Mouse (Mus musculus) heart, embryonic 12.5 days (tissue): ENCODE results near the gene Zp1. TPM values are rescaled to one million over a fixed set of nuclear protein-coding genes. Genes with fewer than 3 reads are reported as not detected.

Experiments
- ATAC-seq: fragments of 200-750 bp; cut with Nextera tagmentation; 2 replicates; pipeline ENCODE4 v1.8.0; 2017; ENCODE audit warnings: moderate TSS enrichment, moderate library complexity; ENCODE audit not compliant: insufficient number of reproducible peaks, low FRiP score
- H3K27ac ChIP-seq: fragments of 300-500 bp; sonication (generic); 2 replicates; pipeline ENCODE4 v1.5.1; 2016; ENCODE audit warnings: mild to moderate bottlenecking, moderate library complexity; ENCODE audit not compliant: poor library complexity, severe bottlenecking
- H3K27me3 ChIP-seq: fragments of 300-500 bp; sonication (generic); replicated peaks from 2 replicates; pipeline ENCODE4 v1.6.1; 2016; ENCODE audit warnings: mild to moderate bottlenecking, moderate library complexity
- H3K36me3 ChIP-seq: fragments of 300-500 bp; sonication (generic); 2 replicates; pipeline ENCODE4 v1.6.1; 2016; ENCODE audit warnings: mild to moderate bottlenecking, moderate library complexity
- H3K4me1 ChIP-seq: fragments of 300-500 bp; sonication (generic); replicated peaks from 2 replicates; pipeline ENCODE4 v1.6.1; 2016; ENCODE audit warnings: mild to moderate bottlenecking
- H3K4me2 ChIP-seq: fragments of 300-500 bp; sonication (generic); 2 replicates; pipeline ENCODE4 v1.6.1; 2016; ENCODE audit warnings: mild to moderate bottlenecking, moderate library complexity
- H3K4me3 ChIP-seq: fragments of 300-500 bp; sonication (generic); 2 replicates; pipeline ENCODE4 v1.5.1; 2016; ENCODE audit warnings: mild to moderate bottlenecking
- H3K9ac ChIP-seq: fragments of 300-500 bp; sonication (generic); 2 replicates; pipeline ENCODE4 v1.6.1; 2016; ENCODE audit warnings: mild to moderate bottlenecking, moderate library complexity
- H3K9me3 ChIP-seq: fragments of 300-500 bp; sonication (generic); replicated peaks from 2 replicates; pipeline ENCODE4 v1.6.1; 2016; ENCODE audit warnings: mild to moderate bottlenecking, moderate library complexity
- WGBS: fragments of 180-500 bp; shearing (Covaris S2); methylation state at CpG from one replicate; pipeline ENCODE4 v1.1.7; 2016; 5-methylcytosine and 5-hydroxymethylcytosine counted together
- polyA plus RNA-seq: library from polyadenylated mRNA; unstranded; fragments of >200 nt; fragmentation: Nextera tagmentation; extraction: Ambion mirVana; gene quantifications from 2 replicates; pipeline ENCODE4 v1.2.1, GENCODE M21; 2016

The Zp1 gene
- not detected in 2 replicates for polyA plus RNA-seq

DNA sequence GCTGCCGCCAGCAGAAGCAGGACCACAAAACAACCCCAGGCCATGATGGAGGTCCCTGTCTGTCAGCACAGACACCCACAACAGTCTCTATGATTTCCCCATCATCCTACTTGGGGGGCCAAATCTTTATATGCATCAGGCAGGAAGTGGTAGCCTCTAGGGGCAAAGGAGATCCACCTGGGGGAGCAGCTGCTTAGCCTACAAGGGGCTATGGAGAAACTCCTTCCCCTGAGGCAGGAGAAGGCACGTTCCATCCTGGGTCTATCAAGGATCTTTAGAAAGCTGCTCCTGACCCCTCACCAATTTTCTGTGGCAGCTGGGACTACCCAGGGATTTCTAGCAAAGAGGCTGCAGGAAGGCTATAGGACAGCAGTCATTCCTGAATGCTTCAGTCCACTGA lies at the start of gene Zp1:
TSS of gene Zp1 (minus strand) at position 101 of the 400 bp plus-strand sequence.
- Histone ChIP-seq H3K4me3 (no peak within 1 kb of the TSS), H3K27me3 (no peaks in the 10 kb centered on the region), H3K4me2 (no peak within 1 kb of the TSS), H3K36me3 (no peaks in the 10 kb centered on the region), H3K9ac (no peak within 1 kb of the TSS), H3K9me3 (no peaks in the 10 kb centered on the region), H3K27ac (no peak within 1 kb of the TSS), H3K4me1 (peaks cover 15% of the 10 kb centered on the region)
- no peak for ATAC-seq
- 56% methylated on average over 2 of the region's 2 CpGs for WGBS

DNA sequence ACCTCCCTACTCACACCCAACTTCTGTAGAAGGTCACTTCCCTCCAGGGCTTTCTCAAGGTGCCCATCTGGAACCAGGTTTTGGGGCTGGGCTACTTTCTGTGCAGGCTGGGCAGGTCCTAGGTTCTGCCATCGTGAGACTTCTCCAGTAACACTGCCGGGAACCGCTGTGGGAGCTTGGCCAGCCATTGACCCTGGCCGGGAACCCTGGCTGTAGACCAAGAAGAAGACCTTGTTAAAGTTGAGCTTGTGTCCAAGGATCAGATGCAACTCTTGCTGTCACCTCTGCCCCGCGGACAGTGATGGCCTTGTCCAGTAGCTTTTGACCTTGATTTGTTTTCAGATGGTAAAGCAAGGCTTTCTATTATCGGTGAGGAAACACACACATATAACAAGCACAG lies 48.1 kb upstream of the Zp1 start:
- Histone ChIP-seq H3K9ac (no peak overlapping the region), H3K4me2 (no peak overlapping the region), H3K27me3 (peaks cover 32% of the 10 kb centered on the region), H3K4me1 (0 out of 2 replicates have a peak, but pooled peaks cover 1% of the 10 kb centered on the region), H3K4me3 (no peak overlapping the region), H3K9me3 (peaks cover 7% of the 10 kb centered on the region), H3K36me3 (no peaks in the 10 kb centered on the region), H3K27ac (no peak overlapping the region)
- no peak for ATAC-seq
- WGBS, result 81% methylated on average over 7 of the region's 7 CpGs

DNA sequence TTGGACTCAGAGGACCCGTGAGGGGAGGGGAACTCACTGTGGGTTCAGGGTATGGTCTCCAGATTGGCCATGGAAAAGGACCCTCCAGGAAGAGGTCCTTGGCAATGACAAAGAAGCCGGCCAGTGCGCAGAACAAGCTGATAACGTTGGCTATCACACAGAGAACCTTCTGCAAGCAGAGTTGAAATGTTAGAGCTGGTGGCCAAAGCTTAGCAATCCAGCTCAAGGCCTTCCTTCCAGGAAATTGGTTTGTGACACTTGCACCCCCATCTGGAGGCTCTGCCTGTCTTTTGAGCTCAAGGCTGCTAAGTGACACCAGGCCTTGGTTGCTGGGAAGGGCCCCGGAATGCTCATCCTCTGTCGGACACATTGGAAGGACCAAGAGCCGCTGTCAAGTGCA lies 45.3 kb upstream of the Zp1 start:
- Histone ChIP-seq H3K27me3 (peaks cover 54% of the 10 kb centered on the region), H3K4me2 (no peak overlapping the region), H3K4me1 (no peaks in the 10 kb centered on the region), H3K4me3 (no peak overlapping the region), H3K9me3 (no peaks in the 10 kb centered on the region), H3K9ac (no peak overlapping the region), H3K27ac (no peak overlapping the region), H3K36me3 (no peaks in the 10 kb centered on the region)
- WGBS, result 75% methylated on average over 7 of the region's 7 CpGs
- ATAC-seq, result no peak

DNA sequence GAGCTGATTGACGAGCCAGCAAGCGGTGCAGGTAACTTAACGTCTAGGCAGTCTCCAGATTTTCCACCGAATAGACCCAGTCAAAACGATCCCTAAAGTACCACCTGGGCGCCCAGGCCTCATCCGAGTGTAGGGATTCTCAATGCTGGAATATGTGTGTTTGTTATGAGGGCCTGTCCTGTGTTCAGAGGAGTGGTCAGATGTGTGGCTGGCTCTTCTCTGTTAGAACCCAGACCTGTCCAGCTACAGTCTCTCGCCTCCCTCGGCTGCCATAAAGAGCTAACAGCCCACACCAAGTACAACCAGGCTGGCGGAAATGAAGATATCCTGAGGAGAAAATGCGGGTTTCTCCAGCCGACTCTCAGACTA lies 39.5 kb upstream of the Zp1 start:
- WGBS, result 43% methylated on average over 12 of the region's 12 CpGs

DNA sequence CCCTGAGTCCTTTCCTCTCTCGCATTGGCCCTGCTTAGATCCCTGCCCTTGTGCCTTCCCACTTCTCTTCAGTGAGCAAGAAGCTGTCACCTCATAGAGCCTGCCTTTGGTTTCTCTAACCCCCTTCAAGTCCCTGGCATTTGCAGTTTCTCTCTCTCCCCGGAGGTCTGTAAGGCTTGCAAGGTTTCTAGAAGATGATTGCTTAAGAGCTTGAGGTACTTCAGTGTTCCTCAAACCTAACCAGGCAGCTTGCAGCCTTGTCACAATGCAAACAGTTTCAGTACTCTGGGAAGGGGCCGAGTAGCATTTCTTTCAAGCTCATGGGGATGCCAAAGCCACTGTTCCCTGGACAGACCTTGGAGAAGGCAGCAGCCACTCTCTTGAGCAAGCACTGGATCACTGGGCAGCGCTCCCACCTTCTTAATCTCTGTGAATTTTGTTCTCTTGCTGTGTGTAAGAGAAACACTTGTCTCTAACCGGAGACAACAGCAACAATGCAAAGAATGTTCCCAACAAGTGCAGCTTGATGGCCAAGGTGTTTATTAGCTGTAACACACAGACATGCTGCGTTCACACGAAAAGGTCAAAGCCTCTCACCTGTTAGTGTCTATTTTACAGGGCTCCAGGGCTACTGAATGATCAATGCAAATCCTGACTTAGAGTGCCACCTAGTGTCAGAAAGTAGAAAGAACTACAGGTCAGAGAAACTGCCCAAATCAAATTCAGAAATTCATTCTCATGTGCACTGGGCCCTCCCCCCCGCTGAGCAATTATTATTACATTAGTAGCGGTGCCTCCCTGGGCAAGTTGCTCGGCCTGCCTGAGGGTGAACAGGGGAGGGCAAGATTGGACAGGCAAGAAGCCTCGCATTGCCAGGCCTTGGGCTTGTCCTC lies 38.9 kb upstream of the Zp1 start:
- H3K9me3 ChIP-seq, result no peaks in the 10 kb centered on the region
- no peak overlapping the region for H3K27ac ChIP-seq
- no peak overlapping the region for H3K4me2 ChIP-seq
- peaks cover 25% of the 10 kb centered on the region for H3K27me3 ChIP-seq
- no peaks in the 10 kb centered on the region for H3K36me3 ChIP-seq
- ATAC-seq, result 0 out of 2 replicates have a peak, but pooled peaks have one; percentile 39
- 33% methylated on average over 11 of the region's 11 CpGs for WGBS
- no peak overlapping the region for H3K9ac ChIP-seq
- no peak overlapping the region for H3K4me3 ChIP-seq
- no peaks in the 10 kb centered on the region for H3K4me1 ChIP-seq

More for the DNA sequence above, 39.5 kb upstream of the Zp1 start:
- peaks cover 31% of the 10 kb centered on the region for H3K27me3 ChIP-seq
- no peak overlapping the region for H3K9ac ChIP-seq
- no peaks in the 10 kb centered on the region for H3K9me3 ChIP-seq
- no peaks in the 10 kb centered on the region for H3K4me1 ChIP-seq
- H3K4me2 ChIP-seq, result no peak overlapping the region
- no peak for ATAC-seq
- no peak overlapping the region for H3K4me3 ChIP-seq
- no peaks in the 10 kb centered on the region for H3K36me3 ChIP-seq
- H3K27ac ChIP-seq, result no peak overlapping the region

DNA sequence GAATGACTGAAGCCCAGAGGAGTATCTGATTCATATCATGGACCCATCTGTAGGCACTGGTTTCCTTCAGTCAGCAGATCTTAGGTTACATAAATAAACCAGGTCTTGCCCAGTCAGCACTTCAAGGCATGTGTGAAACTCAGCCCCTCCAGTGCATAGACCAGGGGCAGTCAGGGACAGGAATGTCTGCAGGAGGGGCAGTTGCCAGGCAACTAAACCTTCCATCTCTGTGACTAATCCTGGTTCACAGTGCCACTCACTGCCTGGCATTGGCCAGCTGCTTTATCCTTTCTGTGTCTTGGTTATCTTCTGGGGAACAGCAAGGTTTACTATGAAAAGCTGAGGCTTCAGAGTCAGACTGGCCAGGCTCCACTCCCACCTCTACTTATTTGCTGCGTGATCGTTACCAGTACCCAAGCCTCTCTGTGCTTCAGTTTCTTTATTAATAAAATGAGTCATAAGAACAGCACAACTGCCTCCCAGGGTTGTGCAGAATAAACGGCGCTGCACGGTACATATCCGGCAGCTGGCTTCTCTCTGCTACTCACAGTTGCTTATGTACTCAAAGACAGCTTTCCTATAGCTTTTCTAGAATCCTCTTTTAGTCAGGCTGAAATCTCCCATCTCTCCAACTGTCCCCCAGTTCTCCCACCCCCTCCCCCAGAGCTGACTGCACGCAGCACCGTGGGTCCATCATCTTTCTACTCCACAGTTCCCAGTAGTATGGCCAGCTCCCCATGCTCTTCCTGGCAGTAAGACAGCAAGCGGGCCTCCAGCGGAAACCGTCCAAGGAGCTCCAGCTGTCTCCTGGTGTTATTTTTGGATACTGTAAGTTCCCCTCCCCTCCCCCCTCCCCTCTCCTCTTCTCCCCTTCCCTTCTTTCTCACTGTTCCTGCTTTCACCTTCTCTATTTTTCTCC lies 31.8 kb upstream of the Zp1 start:
- Histone ChIP-seq H3K27ac (peak overlapping the region; percentile 53), H3K9me3 (no peaks in the 10 kb centered on the region), H3K9ac (no peak overlapping the region), H3K4me3 (no peak overlapping the region), H3K27me3 (no peaks in the 10 kb centered on the region), H3K4me1 (peaks cover 37% of the 10 kb centered on the region), H3K36me3 (no peaks in the 10 kb centered on the region), H3K4me2 (peak overlapping the region; percentile 25; the same call in 1 of the 2 replicates)
- 34% methylated on average over 11 of the region's 11 CpGs for WGBS
- peak; percentile 46; the same call in 1 of the 2 replicates for ATAC-seq

DNA sequence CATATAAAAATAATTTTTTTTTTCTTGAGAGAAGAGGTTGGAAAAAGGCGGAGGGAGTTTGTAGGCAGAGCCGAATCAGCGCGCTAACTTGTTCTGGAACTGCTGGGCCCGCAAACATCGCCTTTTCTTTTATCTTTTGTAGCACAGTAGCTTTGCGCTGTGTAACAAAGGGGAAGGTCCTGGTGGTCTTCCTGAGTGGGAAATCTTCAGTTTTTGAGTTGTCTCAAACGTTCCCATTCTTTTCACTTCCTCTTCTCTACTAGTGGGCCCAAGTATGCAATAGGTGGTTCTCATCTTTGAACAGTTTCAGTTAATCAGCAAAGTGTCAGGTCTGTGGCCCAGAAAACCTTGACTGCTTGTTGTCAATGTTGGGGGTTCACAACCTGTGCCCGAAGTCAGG lies 29.1 kb upstream of the Zp1 start:
- Histone ChIP-seq H3K27me3 (no peaks in the 10 kb centered on the region), H3K9ac (peak overlapping the region; percentile 55; the same call in 1 of the 2 replicates), H3K36me3 (peaks cover 9% of the 10 kb centered on the region), H3K9me3 (no peaks in the 10 kb centered on the region), H3K27ac (peak overlapping the region; percentile 37; the same call in 1 of the 2 replicates), H3K4me3 (peak overlapping the region; percentile 92), H3K4me2 (peak overlapping the region; percentile 100), H3K4me1 (peaks cover 46% of the 10 kb centered on the region)
- WGBS, result 29% methylated on average over 9 of the region's 9 CpGs
- ATAC-seq, result no peak

DNA sequence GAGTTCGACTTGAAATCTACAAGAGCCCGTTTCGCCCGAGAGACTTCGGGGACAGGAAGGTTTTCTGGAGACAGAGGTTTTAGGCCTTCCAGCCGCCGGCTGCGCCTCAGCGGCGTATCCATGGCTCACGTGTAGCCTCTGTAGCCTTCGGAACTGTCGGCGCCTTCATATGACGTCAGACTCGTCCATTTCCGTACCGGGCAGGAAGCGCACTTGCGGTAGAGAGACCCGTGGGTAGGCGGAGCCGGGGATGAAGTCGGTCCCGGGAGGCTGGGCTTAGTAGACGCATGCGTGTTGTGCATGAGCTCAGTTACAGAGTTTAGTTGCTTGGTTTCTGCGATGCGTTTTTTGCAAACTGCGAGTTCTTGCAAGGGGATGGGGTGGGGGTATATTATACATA lies 28.7 kb upstream of the Zp1 start, which contains the start of gene Ccdc86:
TSS of gene Ccdc86 (minus strand) at position 155 of the 400 bp plus-strand sequence.
- 0% methylated on average over 30 of the region's 30 CpGs for WGBS

DNA sequence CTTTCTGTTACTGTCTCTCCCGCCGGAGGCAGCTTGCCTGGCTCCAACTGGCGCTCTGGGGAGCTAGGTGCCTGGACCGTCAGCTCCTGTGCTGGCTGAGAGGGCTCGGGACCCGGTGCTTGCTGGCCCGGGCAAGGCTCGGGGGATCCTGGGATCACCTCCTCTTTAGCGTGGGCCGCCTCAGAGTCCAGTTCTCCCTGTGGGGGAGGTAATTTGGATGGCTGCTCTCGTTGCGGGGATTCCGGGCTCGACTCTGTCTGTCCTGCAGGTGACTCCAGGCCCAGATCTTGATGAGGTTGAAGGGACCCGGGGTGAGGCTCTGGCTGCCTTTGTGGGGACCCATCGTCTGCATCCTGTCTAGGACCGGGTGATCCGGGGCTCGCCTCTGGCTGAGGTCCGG lies 28.0 kb upstream of the Zp1 start:
- Histone ChIP-seq H3K27ac (0 out of 2 replicates have a peak overlapping the region, but pooled peaks have one; percentile 4), H3K4me3 (peak overlapping the region; percentile 92), H3K36me3 (peaks cover 21% of the 10 kb centered on the region), H3K4me2 (peak overlapping the region; percentile 100), H3K9me3 (no peaks in the 10 kb centered on the region), H3K27me3 (no peaks in the 10 kb centered on the region), H3K4me1 (peaks cover 46% of the 10 kb centered on the region), H3K9ac (peak overlapping the region; percentile 94)
- WGBS, result under 1% methylated on average over 20 of the region's 20 CpGs
- ATAC-seq, result no peak

More for the DNA sequence above, 28.7 kb upstream of the Zp1 start, which contains the start of gene Ccdc86:
- Histone ChIP-seq H3K36me3 (peaks cover 14% of the 10 kb centered on the region), H3K27me3 (no peaks in the 10 kb centered on the region), H3K4me3 (peak within 1 kb of the TSS; percentile 92), H3K4me1 (peaks cover 46% of the 10 kb centered on the region), H3K27ac (peak within 1 kb of the TSS; percentile 37; the same call in 1 of the 2 replicates), H3K4me2 (peak within 1 kb of the TSS; percentile 100), H3K9ac (peak within 1 kb of the TSS; percentile 94), H3K9me3 (no peaks in the 10 kb centered on the region)
- peak; percentile 96 for ATAC-seq

DNA sequence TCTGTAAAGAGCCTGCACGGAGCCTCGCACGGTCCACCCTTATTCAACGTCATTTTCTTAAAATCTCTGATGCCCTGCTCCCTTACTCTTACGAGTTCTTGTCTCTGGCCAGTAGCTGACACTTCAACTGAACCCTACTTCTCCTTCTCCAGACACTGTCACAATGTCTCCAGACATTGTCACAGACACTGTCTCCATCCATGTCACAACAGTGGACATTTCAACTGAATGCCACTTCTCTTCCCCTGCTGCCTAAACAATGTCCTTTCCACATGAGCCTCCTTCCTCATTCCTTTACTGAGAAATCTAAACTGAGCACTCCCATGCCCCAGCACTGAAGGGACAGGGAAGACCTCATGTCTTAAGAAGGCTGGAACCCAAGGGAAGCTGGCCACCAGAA lies 26.8 kb upstream of the Zp1 start:
- Histone ChIP-seq H3K4me1 (peaks cover 37% of the 10 kb centered on the region), H3K4me3 (peak overlapping the region; percentile 92), H3K27ac (no peak overlapping the region), H3K9me3 (no peaks in the 10 kb centered on the region), H3K36me3 (peaks cover 33% of the 10 kb centered on the region), H3K9ac (peak overlapping the region; percentile 94), H3K27me3 (no peaks in the 10 kb centered on the region), H3K4me2 (peak overlapping the region; percentile 100)
- WGBS, result 88% methylated on average over 5 of the region's 5 CpGs
- ATAC-seq, result no peak
